Mouse (Mus musculus): Measurements from ENCODE around the gene Gm21746. TPM values are rescaled to one million over a fixed set of nuclear protein-coding genes. Genes with fewer than 3 reads are reported as not detected.
"Not testable (repeated sequence)": the region's sequence is repeated elsewhere in the genome, so short reads cannot be mapped to it uniquely, and the experiment has no call there.

Gm21746 gene
- total RNA-seq (2022), result not detected

DNA sequence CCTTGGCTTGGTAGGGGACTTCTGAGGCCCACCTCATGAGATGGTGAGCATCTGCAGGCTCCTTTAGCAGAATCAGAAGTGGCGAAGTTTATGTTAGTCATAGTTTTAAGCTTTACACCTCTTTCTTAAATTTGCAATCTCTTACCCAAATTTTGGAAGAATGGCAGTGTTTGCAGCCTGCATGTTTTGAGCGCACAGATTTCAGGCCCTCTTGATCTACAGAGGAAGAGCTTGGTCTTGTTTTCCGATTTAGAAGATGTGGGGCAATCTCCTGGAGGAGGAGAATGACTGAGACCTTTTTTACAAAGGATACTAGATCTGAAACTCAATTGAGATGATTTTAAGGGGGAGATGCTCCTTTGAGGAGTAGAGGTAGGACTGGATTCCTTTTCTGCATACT is at the start of gene Gm21746:
Gm21746 (minus strand) TSS at position 101 of the 400 bp plus-strand sequence.
- DNase-seq (ENCODE audit: low spot score in 2 of 2), result not testable (repeated sequence)

- DNase-seq (ENCODE audit: low spot score in 2 of 2), result not testable (repeated sequence)
These were observed 29.0 kb upstream of the Gm21746 start, which contains the start of gene Gm20873 for GRCm38 (mm10) chrY:6266798-6267197. Gm20873 (plus strand) TSS chrY:6267098.

Other genes with a start within 250 kb of the Gm21746 start
- gene Gm20873, start 29.1 kb upstream of the Gm21746 start, total RNA-seq (2022), result not detected

All from gastrocnemius, adult 8-10 months (tissue).